Mouse (Mus musculus) heart, embryonic 10.5 days (tissue): ENCODE measurements around the gene Pbx3. TPM values are rescaled to one million over a fixed set of nuclear protein-coding genes. Genes with fewer than 3 reads are reported as not detected.

ENCODE experiments used
- DNase-seq: peaks from one replicate; pipeline ENCODE4 v3.0.0-alpha.2; 2017; ENCODE audit warnings: low spot score
- H3K27ac ChIP-seq: fragments of 300-500 bp; sonication (generic); 2 replicates; pipeline ENCODE4 v1.5.1; 2016; ENCODE audit warnings: mild to moderate bottlenecking
- H3K27me3 ChIP-seq: fragments of 300-500 bp; sonication (generic); 2 replicates; pipeline ENCODE4 v1.6.1; 2016; ENCODE audit warnings: mild to moderate bottlenecking; ENCODE audit not compliant: poor library complexity, insufficient read depth, severe bottlenecking
- H3K36me3 ChIP-seq: fragments of 300-500 bp; sonication (generic); 2 replicates; pipeline ENCODE4 v1.6.1; 2016; ENCODE audit warnings: mild to moderate bottlenecking, moderate library complexity
- H3K4me1 ChIP-seq: fragments of 300-500 bp; sonication (generic); 2 replicates; pipeline ENCODE4 v1.6.1; 2016; ENCODE audit warnings: mild to moderate bottlenecking
- H3K4me3 ChIP-seq: fragments of 300-500 bp; sonication (generic); 2 replicates; pipeline ENCODE4 v1.5.1; 2016; ENCODE audit warnings: mild to moderate bottlenecking, moderate library complexity
- H3K9me3 ChIP-seq: fragments of 300-500 bp; sonication (generic); 2 replicates; pipeline ENCODE4 v1.6.1; 2016; ENCODE audit warnings: mild to moderate bottlenecking, moderate library complexity
- WGBS: fragments of 180-500 bp; shearing (Covaris S2); methylation state at CpG from one replicate; pipeline ENCODE4 v1.1.7; 2016; 5-methylcytosine and 5-hydroxymethylcytosine counted together
- polyA plus RNA-seq: library from polyadenylated mRNA; unstranded; fragments of >200 nt; fragmentation: Nextera tagmentation; extraction: Ambion mirVana; gene quantifications from 2 replicates; pipeline ENCODE4 v1.2.1, GENCODE M21; 2016

Pbx3 gene
- polyA plus RNA-seq, 1 experiment from 2014 or later = 33.3 TPM

DNA sequence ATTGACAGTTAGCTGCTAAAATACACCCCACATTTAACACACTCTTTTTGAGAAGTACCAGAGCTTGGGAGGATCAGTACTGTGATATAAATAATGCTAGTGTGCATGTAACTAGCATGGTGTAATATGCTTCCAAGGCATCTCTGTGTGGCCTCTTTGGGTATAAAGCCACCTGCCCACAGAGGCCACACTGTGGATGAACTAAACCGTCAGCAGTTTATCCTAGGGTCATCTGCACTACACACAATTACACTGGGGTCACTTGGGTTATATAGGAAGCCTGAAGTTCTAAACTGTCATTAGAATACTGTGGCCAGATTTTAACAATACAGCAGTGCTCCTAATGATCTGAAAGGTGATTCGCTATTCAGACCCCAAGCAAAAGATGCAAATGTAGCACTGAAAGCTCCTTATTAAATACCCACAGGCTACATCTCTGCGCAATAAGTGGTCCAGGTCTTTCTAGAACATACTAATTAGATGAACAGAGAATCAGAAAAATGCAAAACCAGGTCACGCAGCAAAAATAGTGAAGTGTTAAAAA lies 133.6 kb downstream of the Pbx3 start:
- WGBS = 80% methylated on average over 4 of the region's 4 CpGs
- H3K4me1 ChIP-seq = peaks cover 5% of the 10 kb centered on the region; the same call in 1 of the 2 replicates
- H3K36me3 ChIP-seq = no peaks in the 10 kb centered on the region
- no peaks in the 10 kb centered on the region for H3K9me3 ChIP-seq
- no peaks in the 10 kb centered on the region for H3K27me3 ChIP-seq
- H3K27ac ChIP-seq = no peak overlapping the region
- no peak overlapping the region for H3K4me3 ChIP-seq
- no peak for DNase-seq

GRCm38 (mm10) chr2:34235467-34236075 lies 137.4 kb downstream of the Pbx3 start:
- Histone ChIP-seq H3K36me3 (no peaks in the 10 kb centered on the region), H3K4me3 (no peak overlapping the region), H3K27ac (no peak overlapping the region), H3K9me3 (no peaks in the 10 kb centered on the region), H3K4me1 (peaks cover 13% of the 10 kb centered on the region), H3K27me3 (no peaks in the 10 kb centered on the region)
- no peak for DNase-seq
- WGBS = 73% methylated on average over 8 of the region's 8 CpGs

GRCm38 (mm10) chr2:34234274-34234673 lies 138.7 kb downstream of the Pbx3 start:
- H3K36me3 ChIP-seq = no peaks in the 10 kb centered on the region
- H3K4me3 ChIP-seq = no peak overlapping the region
- H3K9me3 ChIP-seq = no peaks in the 10 kb centered on the region
- no peak for DNase-seq
- peaks cover 13% of the 10 kb centered on the region for H3K4me1 ChIP-seq
- WGBS = 87% methylated on average over 1 of the region's 1 CpGs
- H3K27ac ChIP-seq = no peak overlapping the region
- no peaks in the 10 kb centered on the region for H3K27me3 ChIP-seq

GRCm38 (mm10) chr2:34233271-34233670 lies 139.7 kb downstream of the Pbx3 start:
- DNase-seq = no peak
- H3K36me3 ChIP-seq = no peaks in the 10 kb centered on the region
- no peaks in the 10 kb centered on the region for H3K27me3 ChIP-seq
- H3K4me1 ChIP-seq = peaks cover 9% of the 10 kb centered on the region
- no peaks in the 10 kb centered on the region for H3K9me3 ChIP-seq
- H3K4me3 ChIP-seq = no peak overlapping the region
- WGBS = 85% methylated on average over 5 of the region's 5 CpGs
- H3K27ac ChIP-seq = no peak overlapping the region

DNA sequence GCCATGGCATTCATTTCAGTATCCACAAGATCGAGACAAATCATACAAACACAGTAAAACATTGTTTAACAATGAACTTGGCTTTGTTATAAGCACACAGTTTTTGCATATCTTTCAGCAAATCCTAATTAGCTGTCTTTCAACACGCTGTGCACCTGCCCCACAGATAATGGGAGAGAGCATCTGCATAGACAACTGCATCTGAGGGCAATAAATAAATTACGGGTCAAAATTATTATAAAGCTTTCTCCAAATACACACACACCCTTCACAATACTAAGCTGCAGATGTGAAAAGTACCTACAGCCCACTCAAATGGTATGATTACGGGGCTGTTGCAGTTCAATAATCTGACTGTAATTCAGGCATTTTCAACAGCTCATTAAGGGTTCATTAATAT lies 145.3 kb downstream of the Pbx3 start:
- Histone ChIP-seq H3K4me3 (no peak overlapping the region), H3K27ac (no peak overlapping the region), H3K9me3 (no peaks in the 10 kb centered on the region), H3K27me3 (no peaks in the 10 kb centered on the region), H3K36me3 (peaks cover 7% of the 10 kb centered on the region; the same call in 1 of the 2 replicates), H3K4me1 (peaks cover 4% of the 10 kb centered on the region; the same call in 1 of the 2 replicates)
- no peak for DNase-seq
- 92% methylated on average over 4 of the region's 4 CpGs for WGBS

GRCm38 (mm10) chr2:34225470-34225869 lies 147.5 kb downstream of the Pbx3 start:
- H3K36me3 ChIP-seq = peaks cover 7% of the 10 kb centered on the region; the same call in 1 of the 2 replicates
- no peaks in the 10 kb centered on the region for H3K9me3 ChIP-seq
- no peak overlapping the region for H3K27ac ChIP-seq
- DNase-seq = no peak
- no peak overlapping the region for H3K4me3 ChIP-seq
- no peaks in the 10 kb centered on the region for H3K27me3 ChIP-seq
- 78% methylated on average over 6 of the region's 6 CpGs for WGBS
- H3K4me1 ChIP-seq = no peaks in the 10 kb centered on the region

DNA sequence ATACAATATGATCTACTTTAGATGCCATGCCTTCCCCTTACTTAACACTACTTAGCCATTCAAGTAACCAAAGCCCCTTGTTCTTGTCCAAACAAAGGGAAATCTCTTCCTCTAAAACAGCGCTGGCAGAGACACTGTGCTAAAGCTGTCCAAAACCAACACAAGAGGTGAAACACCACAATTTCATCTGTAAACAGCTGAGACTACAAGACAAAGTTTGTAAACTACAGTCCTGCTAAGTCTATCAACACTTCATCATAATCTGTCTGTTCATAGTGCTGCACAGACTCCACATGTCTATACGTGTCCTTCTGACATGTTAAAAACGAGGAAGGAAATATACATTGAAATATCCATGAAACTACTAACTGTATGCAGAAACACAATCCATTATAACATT lies 151.5 kb downstream of the Pbx3 start:
- H3K4me1 ChIP-seq = no peaks in the 10 kb centered on the region
- no peaks in the 10 kb centered on the region for H3K9me3 ChIP-seq
- WGBS = 84% methylated on average over 3 of the region's 3 CpGs
- no peaks in the 10 kb centered on the region for H3K27me3 ChIP-seq
- H3K4me3 ChIP-seq = no peak overlapping the region
- H3K36me3 ChIP-seq = peaks cover 7% of the 10 kb centered on the region; the same call in 1 of the 2 replicates
- no peak for DNase-seq
- H3K27ac ChIP-seq = no peak overlapping the region

- 90% methylated on average over 1 of the region's 1 CpGs for WGBS
Measured at GRCm38 (mm10) chr2:34219150-34219549, 153.8 kb downstream of the Pbx3 start.

DNA sequence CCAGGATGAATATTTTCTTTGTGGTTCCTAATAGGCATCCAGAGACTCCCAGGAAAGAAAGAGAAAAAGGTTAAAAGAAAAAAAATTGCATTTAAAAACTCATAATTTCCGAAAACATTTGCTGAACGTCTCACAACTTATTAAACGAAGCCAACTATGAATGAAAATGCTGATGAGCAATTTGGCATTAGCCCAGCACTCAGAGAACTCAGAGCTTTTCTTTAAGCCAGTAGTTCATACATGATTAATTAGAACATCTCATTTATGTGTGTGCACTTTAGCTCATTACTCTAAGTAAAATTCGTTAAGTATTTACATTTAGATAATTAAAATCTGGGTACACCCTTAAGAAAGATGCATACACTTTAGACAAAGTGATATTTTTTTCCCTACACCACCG lies 155.3 kb downstream of the Pbx3 start:
- Histone ChIP-seq H3K4me1 (no peaks in the 10 kb centered on the region), H3K27ac (no peak overlapping the region), H3K4me3 (no peak overlapping the region), H3K36me3 (0 out of 2 replicates have a peak, but pooled peaks cover 3% of the 10 kb centered on the region), H3K9me3 (no peaks in the 10 kb centered on the region), H3K27me3 (no peaks in the 10 kb centered on the region)
- WGBS = 84% methylated on average over 5 of the region's 5 CpGs
- no peak for DNase-seq

More at GRCm38 (mm10) chr2:34219150-34219549, 153.8 kb downstream of the Pbx3 start:
- H3K4me1 ChIP-seq = no peaks in the 10 kb centered on the region
- H3K27ac ChIP-seq = no peak overlapping the region
- no peaks in the 10 kb centered on the region for H3K27me3 ChIP-seq
- H3K4me3 ChIP-seq = no peak overlapping the region
- no peaks in the 10 kb centered on the region for H3K9me3 ChIP-seq
- DNase-seq = no peak
- peaks cover 4% of the 10 kb centered on the region; the same call in 1 of the 2 replicates for H3K36me3 ChIP-seq

DNA sequence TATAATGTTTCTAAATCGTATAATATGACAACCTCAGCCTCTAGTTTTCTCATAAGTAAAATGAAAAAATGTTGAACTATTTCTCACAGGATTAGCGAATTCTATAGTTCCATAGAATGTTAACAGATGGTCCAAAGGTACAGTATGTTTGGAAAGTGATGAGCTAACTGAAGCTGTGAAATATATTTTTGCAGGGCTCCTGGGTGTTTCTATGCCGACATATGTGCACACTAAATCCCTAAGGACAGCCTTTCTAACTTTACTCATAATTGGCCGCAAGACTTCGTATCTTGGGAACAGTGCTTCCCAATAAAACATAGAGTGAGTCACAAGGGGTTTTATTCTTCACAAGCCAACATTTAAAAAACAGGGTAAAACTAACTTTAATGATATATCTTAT lies 157.4 kb downstream of the Pbx3 start:
- 91% methylated on average over 5 of the region's 5 CpGs for WGBS
- Histone ChIP-seq H3K9me3 (no peaks in the 10 kb centered on the region), H3K4me3 (no peak overlapping the region), H3K27ac (no peak overlapping the region), H3K27me3 (no peaks in the 10 kb centered on the region), H3K36me3 (peaks cover 12% of the 10 kb centered on the region), H3K4me1 (no peaks in the 10 kb centered on the region)
- no peak for DNase-seq

DNA sequence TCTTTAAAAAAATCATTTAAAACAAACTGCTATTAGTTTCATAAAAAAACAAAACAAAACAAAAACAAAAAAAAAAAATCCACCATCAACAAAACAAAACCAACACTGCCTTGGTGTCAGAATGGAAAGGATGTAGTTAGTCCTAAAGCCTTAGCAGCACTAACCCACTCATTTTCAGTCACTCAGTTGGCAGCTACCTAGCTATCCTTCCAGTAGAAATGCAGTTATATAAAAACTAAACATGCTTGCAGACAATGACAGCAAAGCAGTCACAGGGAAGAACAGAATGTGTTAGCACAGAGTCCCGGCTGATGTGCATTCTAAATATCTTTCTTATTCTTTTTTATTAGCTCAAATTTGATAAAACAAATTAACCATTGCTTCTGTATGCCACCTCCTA lies 160.5 kb downstream of the Pbx3 start:
- Histone ChIP-seq H3K4me1 (no peaks in the 10 kb centered on the region), H3K4me3 (no peak overlapping the region), H3K9me3 (no peaks in the 10 kb centered on the region), H3K36me3 (peaks cover 16% of the 10 kb centered on the region), H3K27ac (no peak overlapping the region), H3K27me3 (no peaks in the 10 kb centered on the region)
- no peak for DNase-seq
- WGBS = 82% methylated on average over 1 of the region's 1 CpGs

DNA sequence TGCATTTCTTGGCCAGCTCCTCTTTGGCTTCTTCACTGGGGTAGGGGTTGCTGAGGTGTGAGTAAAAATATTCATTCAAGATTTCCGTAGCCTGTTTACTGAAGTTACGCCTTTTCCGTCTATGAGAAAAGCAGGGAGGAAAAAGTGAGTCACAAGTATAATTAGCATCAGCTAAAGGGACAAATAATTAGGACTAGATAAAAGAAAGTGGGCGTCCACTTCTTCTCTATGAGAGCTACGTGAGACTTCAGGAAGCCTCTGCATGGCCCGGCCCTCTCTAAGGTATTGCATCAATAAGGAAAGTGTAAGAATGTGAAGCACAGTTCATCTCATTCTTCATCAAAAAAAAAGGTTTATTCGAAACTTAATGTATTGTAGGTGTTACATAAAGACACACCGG lies 168.1 kb downstream of the Pbx3 start:
- WGBS = 91% methylated on average over 8 of the region's 8 CpGs
- Histone ChIP-seq H3K4me1 (no peaks in the 10 kb centered on the region), H3K27ac (no peak overlapping the region), H3K36me3 (peaks cover 26% of the 10 kb centered on the region), H3K9me3 (no peaks in the 10 kb centered on the region), H3K27me3 (no peaks in the 10 kb centered on the region), H3K4me3 (no peak overlapping the region)
- DNase-seq = no peak

GRCm38 (mm10) chr2:34204325-34204724 lies 168.6 kb downstream of the Pbx3 start:
- 90% methylated on average over 2 of the region's 2 CpGs for WGBS
- DNase-seq = no peak
- Histone ChIP-seq H3K4me3 (no peak overlapping the region), H3K27me3 (no peaks in the 10 kb centered on the region), H3K4me1 (no peaks in the 10 kb centered on the region), H3K9me3 (no peaks in the 10 kb centered on the region), H3K27ac (no peak overlapping the region), H3K36me3 (peaks cover 26% of the 10 kb centered on the region)
